Mouse (Mus musculus) cerebellum, adult 11 months (tissue): Measurements from ENCODE around the gene Gm17581.
"Not testable (repeated sequence)": the region's sequence is repeated elsewhere in the genome, so short reads cannot be mapped to it uniquely, and the experiment has no call there.

Experiments used
- DNase-seq: peaks from one replicate; pipeline ENCODE4 v3.0.0; 2022

Gm17581 gene

DNA sequence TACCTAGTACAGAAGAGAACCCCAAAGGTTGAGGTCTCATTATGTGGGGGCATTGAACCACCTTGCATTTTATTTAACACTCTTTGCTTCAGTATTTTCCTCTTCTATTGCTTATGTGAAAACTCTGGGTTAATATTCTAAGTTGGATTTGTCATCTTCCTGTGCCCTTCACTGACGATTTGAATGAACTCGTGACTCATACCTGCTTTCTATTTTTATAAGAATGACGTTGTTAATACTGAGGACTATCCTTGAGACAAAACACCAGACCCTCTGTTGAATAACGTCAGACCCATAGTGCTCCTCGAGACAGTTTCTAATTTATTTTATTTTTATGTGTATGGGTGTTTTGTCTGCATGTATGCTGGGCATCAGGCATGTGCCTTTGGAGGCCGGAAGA, 1.3 kb upstream of the Gm17581 start:
- no peak for DNase-seq

DNA sequence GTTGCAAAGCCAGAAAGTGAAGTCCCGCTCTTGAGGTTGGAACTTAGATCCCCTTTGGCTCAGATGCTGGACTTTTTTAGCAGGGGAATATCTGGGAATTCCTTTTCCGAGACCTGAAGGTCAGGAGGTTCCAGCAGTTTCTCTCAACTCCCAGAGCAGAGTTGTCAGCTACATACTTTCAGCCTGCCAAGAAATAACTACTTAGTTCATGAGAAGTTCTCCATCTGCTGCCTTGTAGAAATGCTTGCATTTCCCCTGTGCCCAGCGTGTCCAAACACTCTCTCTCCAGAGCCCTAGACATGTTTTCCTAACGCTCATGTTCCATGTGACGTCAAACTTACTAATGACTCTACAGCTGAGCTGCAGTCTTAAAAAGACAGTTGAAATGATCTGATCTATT, 586 bp downstream of the Gm17581 start:
- no peak for DNase-seq

DNA sequence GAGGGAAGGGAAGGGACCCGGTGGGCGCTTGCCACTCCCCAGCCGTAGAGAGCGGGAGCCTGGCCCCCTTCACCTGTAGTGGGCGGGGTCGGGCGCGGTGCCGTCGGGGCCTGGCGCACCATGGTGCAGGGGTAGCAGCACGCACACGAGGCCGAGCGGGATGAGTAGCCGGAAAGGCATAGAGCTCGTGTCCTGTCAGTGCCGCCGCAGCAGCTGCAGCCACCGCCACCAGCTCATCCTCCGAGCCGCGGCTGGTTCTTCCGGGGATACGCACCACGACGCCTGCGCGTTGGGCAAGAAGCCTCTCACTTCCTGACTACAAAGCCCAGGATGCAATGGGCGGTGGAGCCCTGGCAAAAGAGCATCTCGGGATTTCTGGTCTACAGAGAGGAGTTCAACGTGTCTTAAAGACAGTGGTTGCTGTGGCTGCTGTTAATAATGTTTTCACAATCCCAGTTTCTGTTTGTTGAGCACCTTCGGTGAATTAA, 6.5 kb downstream of the Gm17581 start, which contains the start of gene Edem2:
Gene Edem2 (minus strand): TSS at position 318 of the 488 bp plus-strand sequence.
- DNase-seq: peak; percentile 87

DNA sequence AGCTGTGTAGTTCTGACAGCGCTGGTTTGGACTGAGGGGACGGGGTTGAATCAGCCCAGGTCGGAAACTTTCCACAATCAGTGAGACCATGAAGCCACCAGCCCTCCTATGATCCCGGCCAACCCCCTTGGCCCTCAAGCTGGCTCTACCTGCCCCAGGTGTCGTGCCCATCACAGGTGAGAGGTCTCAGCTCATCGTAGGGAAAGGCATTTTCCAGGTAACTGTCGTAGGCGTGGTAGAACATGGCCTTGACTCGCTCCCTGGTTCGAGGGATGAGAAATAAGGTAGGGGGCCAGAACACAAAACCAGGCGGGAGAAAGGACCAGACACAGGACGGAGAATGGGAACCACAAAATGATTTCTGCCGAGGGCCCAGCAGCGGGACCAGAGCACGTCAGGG, 6.9 kb downstream of the Gm17581 start:
- DNase-seq: no peak

DNA sequence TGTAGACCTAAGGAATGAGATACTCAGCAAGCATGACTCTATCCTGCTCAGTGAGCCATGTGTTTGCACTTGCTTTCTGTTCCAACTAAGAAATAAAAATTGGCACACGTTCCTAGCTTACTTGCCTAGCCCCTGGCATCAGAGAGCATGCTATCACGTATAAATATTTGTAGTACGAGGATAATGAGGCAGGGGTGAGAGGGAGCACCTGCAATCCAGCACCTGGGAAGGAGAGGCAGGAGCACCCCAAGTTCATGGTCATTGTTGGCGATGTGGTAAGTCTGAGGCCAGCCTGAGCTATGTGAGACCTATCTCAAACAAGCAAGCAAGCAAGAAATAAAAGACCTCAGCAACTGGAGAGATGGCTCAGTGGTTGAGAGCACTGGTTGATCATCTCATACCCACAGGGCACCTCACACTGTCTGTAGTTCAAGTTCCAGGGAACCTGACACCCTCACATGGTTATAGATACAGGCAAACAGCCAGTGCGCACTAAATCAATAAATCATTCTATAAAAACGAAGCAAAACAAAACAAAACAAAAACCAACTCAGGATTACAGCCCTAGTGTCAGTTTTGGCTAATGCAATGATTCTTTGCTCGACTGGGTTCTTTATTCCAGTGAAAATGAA, 7.8 kb downstream of the Gm17581 start:
- DNase-seq: no peak

DNA sequence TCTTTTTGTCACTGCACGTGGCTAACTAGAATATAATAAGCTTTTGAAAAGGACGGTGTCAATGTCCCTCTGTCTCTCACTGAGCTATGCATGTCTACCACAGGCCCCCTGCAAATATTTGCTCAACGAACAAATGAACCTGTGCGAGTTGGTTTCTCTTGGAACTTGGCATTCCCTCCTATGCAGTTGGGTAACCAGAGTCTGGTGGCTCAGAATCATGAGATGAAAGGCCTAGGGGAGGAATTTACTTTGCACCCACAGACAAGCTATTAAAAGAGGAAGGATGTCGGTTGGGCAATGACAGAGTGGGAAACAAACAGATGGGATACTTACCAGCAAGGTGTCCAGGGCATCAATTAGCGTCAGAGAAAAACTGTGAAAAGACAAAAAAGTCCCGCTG, 9.4 kb downstream of the Gm17581 start:
- no peak for DNase-seq

DNA sequence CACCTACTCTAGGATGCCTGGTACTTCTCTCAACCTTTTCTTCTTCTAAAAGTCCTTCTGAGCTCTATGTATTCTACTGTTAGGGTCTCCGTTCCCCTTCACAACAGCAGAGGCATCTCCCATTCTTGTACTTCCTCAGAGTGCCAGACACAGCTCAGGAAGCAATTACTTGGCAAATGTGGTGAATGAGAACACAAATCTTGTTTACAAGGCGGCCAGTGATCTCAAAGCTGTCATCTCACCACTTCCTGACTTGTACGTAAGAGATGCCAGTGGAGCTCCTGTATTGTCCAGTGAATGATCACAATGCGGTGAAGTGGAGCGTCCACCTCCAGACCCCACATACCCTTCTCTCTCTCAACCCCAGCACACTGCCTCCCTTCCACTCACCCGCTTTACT, 11.1 kb downstream of the Gm17581 start:
- DNase-seq: no peak

DNA sequence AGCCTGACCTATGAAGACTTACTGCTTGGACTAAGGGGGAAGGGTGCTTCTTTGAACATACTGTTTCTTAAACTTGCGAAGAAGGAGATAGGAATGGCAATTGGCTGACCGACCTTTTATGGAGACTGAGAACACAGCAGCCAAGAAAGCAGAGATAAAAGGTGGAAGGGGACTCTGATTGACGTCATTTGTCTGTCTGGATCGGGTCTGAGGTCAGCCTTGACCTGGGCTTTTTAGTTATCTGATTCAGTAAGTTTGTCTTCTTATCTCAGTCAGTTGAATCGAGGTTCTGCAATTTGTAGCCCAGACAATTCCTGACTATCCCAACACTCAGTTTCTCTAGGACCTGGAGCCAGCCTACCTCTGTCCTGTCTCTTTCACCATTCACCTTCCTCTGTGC, 11.6 kb downstream of the Gm17581 start:
- DNase-seq: no peak

DNA sequence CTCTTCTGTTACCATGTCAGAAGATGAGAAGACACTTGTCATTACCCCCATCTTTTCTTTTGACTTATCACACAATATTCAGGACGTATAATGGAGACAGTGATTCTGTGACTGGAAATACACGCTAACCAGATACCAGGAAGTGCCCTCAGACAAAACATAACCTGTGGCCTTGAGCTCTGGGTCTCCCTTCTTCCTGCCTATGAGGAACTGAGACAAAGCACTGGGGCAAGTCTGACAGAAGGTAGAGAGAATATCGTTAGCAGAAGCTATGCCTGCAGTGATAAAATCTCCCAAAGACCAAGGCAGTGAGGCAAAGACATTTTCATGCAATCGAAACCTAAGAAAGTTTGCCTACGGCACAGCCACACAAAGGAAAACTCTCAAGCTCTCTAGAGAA, 15.1 kb downstream of the Gm17581 start:
- no peak for DNase-seq

DNA sequence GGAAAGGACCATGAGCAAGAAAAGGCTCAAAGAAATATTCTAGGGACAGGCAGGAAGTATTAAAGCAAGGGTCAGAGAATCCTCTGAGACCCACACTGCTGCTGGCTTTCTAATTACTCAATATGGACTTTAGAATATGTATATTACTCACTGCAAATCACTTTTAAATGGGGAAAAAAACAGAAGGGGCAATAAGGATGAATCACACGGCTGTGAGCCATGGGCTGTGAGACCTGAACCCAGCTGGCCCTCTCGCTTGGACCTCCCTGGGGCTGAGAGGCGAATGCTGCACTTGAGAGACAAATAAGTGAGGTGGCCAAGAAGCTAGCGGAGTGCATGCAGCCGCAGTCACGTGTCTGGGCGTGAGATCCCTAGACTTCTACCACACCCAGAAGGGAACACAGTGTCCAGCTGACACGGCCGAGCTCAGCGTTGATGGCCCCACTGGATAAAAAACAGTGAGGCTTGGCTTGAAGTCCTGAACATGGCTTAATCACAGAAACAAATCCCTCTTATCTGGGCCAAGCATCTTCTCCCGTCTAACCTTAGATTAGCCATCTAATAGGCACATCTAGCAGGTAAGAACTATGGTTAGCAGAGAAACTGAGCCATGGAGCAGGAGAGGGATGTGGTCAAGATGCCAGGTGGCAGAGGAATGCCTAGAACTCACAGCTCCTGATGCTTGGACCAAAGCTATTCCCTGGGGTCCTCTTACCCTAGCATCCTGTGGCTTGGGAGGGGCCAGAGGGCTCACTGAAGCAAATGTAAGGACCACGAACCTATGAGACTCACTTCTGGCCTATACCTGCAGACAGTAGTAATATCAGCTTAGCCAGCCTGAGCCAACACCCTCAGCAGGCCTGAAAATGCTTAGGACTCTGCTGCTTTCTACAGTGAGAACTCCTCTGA, 18.3 kb downstream of the Gm17581 start:
- no peak for DNase-seq

DNA sequence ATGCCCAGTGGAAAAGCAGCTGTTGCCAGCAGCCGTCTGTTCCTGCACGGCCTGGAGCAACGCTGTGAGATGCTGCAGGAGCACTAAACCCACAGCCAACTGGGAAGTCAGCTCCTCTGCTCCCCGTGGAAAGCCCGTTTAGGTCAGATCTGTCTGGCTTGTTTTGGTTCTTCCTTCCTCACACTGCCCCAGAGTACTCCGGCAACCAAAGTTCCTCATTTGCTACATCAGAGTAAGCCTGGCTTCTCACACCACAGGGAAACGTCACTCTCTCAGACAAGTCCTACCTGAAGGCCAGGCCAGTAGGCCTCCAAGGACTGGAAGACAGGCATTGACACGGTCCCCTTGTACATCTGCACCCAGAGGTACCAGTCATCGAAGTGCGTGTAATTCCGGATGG, 25.1 kb downstream of the Gm17581 start:
- DNase-seq: no peak

DNA sequence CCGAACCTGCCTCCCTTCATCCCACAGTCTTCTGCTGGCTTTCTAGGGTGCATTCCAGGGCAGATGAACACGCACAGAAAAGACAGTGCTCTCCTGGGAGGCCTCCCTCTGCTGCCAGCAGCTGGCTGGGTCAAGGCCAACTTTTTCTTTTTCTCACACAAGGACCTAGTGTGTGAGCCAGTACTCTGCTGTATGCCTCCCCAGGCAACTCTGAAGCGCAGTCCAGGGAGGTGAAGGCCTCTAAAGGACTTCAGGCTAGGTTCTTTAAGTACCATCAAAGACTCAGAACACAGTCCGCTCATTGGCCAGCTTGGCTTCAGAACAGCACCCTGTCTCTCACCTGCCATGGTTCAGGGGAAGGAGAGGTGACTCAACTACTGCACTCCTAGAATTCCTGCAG, 28.4 kb downstream of the Gm17581 start:
- DNase-seq: no peak

DNA sequence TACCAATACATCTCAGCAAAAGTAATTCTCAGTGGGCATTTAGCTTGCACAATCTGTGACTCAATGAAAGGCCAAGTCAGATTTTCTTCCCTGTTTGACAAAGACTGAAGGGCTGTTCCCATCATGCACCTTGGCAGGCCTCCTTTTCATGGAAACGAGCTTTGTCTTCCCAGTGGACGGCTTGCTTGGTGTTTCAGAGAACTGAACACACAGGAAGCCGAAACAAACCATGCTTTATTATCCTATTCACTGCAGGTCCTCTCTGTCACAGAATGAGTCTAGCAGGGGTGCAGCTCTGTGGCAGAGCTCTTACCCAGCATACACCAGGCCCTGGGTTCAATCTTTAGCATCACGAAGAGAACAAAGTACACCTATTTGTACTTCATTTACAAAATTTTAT, 32.0 kb downstream of the Gm17581 start:
- DNase-seq: no peak

DNA sequence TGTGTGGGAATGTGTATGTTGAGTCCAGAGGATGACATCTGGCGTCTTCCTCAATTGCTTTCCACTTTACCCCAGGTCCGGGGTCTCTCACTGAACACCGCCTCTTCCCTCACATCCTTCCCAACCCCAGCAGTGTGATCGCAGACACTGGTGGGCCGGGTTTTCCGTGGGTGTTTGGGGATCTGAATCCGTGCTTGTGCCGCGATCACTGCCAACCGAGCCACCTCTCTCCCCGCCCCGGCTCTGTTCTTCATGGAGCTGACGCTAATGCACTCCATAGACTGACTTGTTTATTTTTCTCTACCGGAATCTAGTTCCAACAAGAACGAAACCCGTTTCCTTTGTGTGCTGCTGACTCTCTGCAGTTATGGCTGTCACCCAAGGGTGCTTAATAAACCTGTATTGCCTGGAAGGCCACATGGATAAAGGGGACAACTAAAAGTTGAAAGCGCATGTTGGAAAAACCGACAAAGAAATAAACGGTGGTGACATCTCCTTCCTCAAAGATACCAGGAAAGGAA, 34.2 kb downstream of the Gm17581 start:
- DNase-seq: no peak

DNA sequence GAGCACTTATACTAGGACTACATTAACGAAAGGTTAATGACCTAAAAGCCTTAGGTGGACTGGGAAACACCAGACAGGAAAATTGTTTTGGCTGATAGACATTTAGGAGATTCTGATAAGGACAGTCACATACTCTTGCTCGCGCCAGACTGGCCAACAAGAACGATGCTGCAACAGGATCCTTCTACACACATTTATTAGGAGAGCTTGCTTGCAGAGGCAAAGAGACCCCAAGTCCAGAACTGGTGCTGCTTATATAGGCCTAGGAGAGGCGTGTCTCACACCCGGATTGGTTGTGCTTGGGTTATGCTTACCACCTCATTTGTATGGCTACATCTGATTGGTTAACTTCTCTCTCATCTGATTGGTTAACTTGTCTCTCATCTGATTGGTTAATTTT, 37.2 kb downstream of the Gm17581 start:
- DNase-seq: not testable (repeated sequence)

DNA sequence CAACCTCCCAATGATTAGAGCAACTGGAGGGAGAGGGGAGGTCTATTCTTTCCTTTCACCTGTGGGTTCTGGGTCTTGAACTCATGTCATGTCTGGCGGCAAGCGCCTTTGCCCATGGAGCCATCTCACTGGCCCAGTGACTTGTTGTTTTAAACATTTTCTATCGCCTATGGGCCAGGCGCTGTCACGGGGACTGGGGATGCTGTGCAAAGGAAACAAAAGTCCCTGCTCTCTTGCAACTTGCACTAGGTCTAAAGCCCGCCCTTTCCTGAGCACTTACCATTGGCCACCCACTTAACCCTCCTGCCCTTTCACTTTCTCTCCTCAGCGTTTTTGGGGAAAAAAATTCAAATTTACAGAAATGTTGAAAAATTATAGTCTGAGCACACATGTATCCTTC, 38.8 kb downstream of the Gm17581 start:
- DNase-seq: no peak

DNA sequence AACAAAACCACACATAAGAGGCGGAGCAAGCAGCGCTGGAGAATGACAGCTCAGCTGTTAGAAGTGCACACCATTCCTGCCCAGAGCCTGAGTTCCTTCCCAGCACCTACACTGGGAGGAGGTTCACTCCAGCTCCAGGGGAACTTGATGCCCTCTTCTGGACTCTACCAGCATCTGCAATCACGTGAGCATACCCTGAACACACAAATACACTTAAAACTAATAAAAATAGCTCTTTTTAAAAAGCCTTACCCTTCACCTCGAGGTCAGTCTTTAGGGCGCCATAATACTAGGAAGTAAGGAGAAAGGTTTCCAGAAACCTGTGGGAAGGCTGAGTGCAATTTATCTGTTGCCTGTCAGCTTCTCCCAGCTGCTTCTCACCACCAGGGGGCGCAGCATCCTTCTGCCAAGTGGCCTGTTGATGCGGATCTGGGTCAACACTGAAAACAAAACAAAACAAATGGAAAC, 39.5 kb downstream of the Gm17581 start:
- peak; percentile 87 for DNase-seq

DNA sequence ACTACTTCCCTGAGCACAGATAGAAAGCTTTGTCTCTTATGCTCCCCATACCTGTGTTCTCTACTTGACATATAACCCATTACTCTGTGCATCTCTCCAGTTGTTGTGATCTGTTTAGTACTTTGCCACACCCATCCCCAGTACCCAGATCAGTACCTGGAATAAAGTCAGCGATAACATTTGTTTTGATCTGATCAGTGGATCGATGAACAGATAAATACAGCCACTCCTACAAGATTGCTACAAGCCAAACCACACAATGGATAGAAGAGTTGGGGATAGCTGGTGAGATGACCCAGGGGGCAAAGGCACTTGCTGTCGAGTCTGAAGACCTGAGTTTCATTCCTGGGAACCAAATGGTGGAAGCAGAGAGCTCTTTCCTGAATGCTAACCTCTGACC, 40.4 kb downstream of the Gm17581 start:
- no peak for DNase-seq

DNA sequence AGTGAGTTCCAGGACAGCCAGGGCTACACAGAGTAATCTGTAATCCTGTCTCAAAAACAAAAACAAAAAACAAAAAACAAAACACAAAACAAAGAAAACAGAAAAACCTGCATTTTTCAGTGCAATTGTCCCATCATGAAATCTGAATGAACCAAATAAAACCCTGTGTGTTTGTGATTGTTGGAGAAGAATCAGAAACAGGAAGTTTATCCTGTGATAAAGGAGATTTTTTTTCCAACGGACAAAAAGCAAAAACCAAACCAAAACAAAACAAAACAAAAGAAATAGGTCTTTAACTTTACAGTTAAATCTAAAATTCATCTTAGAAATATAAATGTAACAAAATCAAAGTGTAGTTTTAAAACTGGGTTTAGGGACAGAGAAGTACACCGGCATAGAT, 41.1 kb downstream of the Gm17581 start:
- no peak for DNase-seq

DNA sequence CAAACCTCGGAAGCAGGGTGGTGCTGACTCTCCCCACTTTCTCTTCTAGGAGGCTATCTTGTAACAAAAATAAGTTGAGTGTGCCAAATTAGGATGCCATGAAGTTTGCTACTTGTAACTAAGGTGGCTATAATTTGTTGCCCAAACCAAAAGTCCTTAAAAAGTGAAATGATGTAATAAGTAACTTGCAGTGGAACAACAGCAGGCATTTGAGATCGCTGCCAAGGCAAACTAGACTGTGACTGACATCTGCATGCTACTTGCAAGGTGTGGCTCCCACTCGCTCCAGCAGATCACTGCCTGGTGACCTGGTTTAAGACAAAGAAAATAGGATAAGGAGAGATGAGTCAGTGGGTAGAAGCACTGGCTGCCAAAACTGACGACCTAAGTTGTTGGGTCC, 42.5 kb downstream of the Gm17581 start:
- no peak for DNase-seq

DNA sequence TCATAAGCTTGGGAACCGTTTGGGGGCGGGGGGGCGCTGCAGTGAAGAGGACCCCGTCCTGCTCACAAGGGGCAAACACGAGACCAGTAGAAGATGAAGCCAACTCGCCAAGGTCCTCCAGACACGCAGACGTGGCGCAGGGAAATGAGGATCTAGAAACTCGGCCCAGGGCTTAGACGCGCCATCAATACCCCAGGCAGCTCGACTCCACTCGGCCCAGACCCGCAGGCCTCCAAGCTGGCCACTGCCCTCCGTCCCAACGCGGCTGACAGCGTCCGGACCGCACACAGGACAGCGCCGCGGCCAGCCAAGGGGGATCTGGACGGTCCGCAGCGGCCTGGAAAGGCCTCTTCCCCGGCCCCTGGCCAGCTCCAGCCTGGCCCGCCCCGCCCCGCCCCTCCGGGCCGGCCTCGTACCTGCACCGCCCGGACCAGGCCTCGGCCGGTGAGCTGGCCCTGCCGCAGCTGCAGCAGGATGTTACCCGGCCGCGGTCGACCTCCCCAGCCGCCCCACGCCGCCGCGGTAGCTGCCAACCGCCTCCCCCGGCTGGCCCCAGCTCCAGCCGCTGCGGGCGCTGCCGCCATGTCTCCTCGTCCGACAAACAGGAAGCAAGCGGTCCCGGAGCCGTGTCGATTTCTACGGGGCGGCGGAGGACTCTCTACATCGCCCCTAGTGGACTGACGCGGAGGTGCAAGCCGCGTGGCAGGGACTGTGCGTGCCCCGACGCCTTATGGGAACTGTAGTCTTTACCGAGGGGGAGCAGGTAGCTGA, 43.8 kb downstream of the Gm17581 start, which contains the start of gene Trpc4ap:
Gene Trpc4ap (minus strand): TSS at position 662 of the 771 bp plus-strand sequence.
- DNase-seq: peak; percentile 96

DNA sequence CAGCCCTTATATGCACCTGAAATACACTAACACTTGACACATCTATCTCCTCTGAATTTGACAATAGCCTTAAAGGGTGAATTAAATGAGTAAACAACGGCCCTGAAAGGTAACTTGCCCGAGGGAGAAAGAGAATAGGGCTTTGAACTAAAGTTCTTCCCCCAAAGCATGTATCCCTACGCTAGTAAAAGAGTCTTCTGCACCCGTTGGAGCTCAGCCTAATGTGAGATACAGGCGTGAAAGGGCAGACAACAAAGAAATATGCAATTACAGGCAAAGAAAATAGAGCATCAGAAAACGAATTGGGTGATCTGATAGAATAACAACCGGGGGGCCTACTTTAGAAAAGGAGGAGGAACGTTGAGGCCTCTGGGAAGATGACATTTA, 44.3 kb downstream of the Gm17581 start:
- no peak for DNase-seq

DNA sequence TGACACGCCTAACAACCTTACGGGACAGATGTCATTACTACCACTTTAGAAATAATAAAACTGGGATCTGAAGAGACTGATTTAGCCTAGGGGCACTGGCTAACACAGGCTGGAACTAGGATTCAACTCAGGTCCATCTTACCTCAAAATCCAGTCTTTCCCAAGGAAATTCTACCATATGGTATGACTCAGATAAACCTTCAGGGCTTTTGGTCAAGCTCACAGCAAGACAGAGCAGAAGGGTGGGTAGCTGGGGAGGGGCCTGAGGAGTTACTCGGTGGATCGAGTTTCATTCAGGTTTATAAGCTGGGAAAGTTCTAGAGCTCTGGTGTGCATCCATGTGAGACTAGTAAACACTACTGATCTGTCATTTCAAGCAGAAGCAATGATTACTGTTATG, 46.5 kb downstream of the Gm17581 start:
- no peak for DNase-seq
